Mouse (Mus musculus): Measurements from ENCODE around the gene Chrm5. TPM values are rescaled to one million over a fixed set of nuclear protein-coding genes. Genes with fewer than 3 reads are reported as not detected.

Chrm5 gene
- polyA plus RNA-seq, 3 experiments from 2014 or later: not detected

Other genes starting within 250 kb of the Chrm5 start
- gene Lpcat4, start 241.3 kb downstream of the Chrm5 start, polyA plus RNA-seq (2017; shearing (Covaris generic)): 10 to 100 TPM; 30.4 to 45.0 (median 34.4) TPM
- gene Nutm1, start 221.5 kb downstream of the Chrm5 start, polyA plus RNA-seq (2017; shearing (Covaris generic)): not detected
- 100 to 1,000 TPM; 152 to 243 (median 201) TPM for gene Nop10, start 218.8 kb downstream of the Chrm5 start, polyA plus RNA-seq (2017; shearing (Covaris generic))
- 10 to 100 TPM; 37.3 to 57.5 (median 52.3) TPM for gene Slc12a6, start 214.9 kb downstream of the Chrm5 start, polyA plus RNA-seq (2017; shearing (Covaris generic))
- gene Gm21985, start 214.5 kb downstream of the Chrm5 start, polyA plus RNA-seq (2017; shearing (Covaris generic)): not detected
- 10 to 100 TPM; 76.8 to 96.3 (median 82.0) TPM for gene Emc4, start 112.7 kb downstream of the Chrm5 start, polyA plus RNA-seq (2017; shearing (Covaris generic))
- 10 to 100 TPM; 22.9 to 30.5 (median 23.0) TPM for gene Katnbl1, start 101.6 kb downstream of the Chrm5 start, polyA plus RNA-seq (2017; shearing (Covaris generic))
- 10 to 100 TPM; 12.9 to 18.2 (median 13.3) TPM for gene Emc7, start 25.8 kb downstream of the Chrm5 start, polyA plus RNA-seq (2017; shearing (Covaris generic))
- 10 to 100 TPM in 2 of 3 experiments, 1 to 10 TPM in 1; 7.2 to 22.2 (median 12.3) TPM for gene Aven, start 12.2 kb upstream of the Chrm5 start, polyA plus RNA-seq (2017; shearing (Covaris generic))